Mouse (Mus musculus): ENCODE measurements around the gene Raly.

Gene Raly

DNA sequence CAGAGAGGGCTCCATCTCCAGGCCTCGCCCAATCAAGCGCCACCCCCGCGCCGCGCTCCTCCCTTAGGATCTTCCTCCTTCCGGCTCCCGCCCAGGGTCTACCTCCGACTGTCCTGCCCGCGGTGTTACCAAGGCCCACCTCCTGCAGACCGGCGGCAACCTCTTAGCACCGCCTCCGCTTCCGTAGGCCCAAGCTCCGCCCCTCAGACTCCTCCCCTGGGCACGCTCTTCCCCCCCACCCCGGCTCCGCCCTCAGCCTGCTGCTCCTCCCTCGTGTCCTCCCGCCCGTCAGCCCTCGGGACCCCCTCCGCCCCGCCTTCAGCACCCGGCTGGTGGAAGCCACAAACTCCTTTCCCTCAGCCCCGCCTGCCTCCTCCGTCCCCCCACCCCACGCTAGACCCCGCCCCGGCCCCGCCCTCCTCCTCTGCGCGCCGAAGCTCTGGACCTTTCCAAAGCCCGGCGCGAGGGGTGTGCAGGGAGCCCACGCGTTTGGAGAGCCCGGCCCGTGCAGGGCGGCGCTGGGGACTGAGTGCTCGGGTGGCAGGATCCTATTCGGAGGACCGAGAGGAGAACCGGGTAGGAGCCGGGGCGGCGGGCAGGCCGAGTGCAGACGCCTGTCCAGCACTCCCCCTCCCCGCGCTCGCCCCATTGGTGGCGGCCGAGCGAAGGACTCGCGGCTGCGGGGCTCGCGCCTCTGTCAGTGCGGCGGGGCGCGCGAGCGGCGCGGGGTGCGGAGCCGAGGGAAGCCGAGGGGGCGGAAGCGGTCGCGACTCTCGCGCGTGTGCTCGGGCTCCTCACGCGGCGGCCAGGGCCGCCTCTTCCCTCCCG, at the start of gene Raly, which contains the start of gene a:
Raly (plus strand) TSS at position 441 of the 828 bp plus-strand sequence.
a (plus strand) TSS at position 747 of the 828 bp plus-strand sequence.
- DNase-seq (ENCODE audit: low spot score in 2 of 2): peak; percentile 98

DNA sequence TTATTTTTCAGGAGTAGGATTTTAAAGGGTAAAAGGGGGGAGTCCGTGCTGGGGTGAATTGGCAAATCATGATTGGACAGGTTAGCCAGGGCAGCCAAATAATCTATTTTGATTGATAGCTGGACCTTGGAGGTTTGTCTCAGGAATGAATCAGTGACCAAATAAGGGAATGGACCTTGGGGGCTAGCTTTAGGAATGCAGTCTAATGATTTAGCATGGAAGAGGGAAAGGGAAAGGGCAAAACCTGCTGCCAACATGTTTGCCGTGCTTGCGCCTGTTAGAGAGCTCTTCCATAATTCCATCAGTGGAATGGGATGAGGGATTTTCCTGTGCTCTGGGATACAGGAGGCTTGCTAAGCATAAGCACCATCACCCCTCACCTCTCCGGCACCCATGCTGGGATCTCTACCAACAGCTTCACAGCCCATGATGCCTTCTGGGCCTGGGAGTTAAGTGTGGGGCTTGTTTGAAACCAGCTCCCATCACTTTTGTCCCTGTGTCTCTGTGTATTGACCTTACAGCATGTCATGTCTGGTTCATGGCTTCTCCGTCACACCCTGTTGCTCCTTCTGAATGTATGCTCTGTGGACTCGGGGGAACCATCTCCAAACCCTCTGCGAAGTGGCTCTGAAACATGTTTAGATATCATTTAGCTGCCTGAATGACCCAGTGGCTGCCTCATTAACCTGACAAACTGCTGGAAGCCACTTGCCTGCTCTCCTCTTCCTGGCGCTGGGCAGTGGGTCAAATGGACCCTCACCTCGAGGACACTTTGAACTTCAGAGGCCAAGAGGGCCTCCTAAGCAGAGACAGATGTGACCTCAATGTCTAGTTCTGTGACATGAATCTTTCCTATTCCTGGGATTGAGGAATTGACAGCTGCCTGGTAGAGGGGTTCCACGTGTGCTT, 47.7 kb upstream of the Raly start:
- no peak for DNase-seq (ENCODE audit: low spot score in 2 of 2)

DNA sequence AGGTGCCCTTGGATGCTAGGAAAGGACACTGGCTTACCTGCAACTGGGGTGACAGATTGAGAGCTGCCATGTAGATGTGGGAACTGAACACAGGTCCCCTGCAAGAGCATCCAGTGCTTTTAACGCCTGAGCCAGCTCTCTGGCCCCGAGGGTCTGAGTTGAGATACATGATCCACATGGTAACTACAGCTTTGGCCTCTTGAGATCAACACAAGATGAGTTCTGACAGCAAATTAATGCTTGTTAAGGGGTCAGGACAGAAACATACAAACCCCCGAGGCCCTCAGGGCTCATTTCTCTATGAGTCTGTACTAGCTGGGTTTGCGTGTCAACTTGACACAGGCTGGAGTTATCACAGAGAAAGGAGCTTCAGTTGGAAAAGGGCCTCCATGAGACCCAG, 47.0 kb upstream of the Raly start:
- no peak for DNase-seq (ENCODE audit: low spot score in 2 of 2)

DNA sequence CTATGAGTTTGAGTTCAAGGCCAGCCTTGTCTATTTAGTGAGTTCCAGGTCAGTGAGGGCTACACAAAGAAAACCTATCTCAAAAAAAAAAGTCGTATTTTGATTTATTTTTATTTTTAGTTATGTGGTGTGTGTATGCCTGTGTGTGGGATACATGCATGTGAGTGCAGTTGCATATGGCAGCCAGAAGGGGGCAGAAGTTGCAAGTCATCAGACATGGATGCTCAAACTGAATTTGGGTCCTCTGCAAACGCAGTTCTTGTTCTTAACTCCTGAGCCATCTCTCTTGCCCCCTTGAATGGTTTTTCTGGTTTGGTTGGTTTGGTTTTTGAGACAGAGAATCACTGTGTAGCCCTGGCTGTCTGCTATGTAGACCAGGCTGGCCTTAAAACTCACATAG, 42.5 kb upstream of the Raly start:
- no peak for DNase-seq (ENCODE audit: low spot score in 2 of 2)

DNA sequence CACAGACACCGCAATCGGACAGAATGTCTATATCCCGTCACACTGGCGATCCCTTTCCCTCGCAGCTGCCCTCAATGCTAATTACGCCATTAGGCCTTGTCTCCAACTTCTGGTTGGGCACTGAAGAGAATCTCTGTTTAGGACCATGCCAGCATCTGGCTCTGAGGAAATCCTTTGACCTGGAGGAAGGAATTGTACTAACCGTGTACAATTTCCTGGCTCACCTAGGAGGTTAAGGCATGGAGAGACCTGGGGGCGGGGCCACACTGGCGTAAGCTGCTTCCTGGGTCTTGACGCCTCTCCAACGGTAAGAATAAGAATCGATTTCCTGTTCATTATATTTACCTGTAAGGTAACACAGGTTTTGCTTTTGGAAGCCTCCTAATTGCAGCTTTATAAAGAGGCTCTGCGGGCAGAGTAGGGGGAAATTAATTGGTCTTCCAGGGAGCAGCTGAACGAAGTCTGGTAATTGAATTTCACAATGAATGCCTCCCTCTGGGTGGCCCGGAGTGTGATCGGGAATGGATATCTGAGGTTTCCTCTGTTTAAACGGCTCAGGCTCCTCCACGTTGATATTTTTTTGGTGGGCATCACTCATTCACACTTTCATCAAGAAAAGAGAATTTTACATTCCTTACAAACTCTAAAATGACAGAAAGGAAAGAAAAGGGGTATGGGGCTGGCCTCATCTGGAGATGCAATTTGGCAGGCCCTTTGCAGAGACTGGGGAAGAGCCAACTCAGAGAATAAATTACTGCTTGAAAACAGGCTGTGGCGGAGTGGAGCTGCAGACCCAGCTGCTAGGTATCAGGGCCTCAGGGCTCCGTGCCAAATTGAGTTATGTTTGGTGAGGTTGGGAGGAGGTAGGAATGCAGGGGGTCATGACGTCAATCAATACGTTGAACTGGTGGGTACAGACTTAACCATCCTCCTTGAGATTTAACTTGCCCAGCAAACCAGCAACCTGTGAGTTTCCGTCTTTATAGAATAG, 41.6 kb upstream of the Raly start:
- peak; percentile 66 to 70 for DNase-seq (ENCODE audit: low spot score in 2 of 2)

DNA sequence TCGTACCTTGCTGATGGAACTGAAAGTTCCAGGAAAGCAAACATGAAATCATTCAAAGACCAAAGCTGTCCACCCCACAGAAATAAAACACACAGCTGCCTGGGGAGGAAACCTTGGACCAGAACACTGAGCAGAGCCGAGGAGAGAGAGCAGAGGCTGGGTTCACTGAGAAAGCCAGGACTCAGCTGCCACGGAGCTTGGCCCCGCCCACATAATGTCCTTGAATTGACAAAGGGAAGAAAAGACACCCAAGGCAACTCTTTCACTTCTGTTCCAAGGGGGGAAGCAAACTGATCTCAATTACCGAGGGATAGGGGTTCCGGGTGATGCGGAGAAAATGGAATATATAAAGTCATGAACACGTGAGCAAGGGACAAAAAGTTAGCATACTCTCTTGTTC, 39.0 kb upstream of the Raly start:
- DNase-seq (ENCODE audit: low spot score in 2 of 2): no peak

DNA sequence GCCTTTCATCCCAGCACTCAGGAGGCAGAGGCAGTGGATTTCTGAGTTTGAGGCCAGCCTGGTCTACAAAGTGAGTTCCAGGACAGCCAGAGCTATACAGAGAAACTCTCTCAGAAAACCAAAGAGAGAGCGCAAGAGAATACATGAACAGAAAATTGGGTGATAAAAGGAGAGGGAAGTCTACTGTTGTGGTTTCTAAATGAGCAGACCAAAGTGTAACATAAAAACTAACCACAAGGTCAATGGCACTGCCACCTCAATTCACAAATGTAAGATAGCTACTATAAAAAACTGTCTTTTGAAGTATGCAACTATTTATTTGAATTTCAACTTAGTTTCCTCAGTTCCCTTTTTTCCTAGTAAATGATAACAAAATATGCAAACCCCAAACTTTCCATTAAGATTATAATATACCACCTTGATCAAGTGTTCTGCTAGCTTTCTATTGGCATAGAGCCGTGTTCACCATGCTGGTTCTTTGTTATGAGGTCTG, 36.8 kb upstream of the Raly start:
- no peak for DNase-seq (ENCODE audit: low spot score in 2 of 2)

DNA sequence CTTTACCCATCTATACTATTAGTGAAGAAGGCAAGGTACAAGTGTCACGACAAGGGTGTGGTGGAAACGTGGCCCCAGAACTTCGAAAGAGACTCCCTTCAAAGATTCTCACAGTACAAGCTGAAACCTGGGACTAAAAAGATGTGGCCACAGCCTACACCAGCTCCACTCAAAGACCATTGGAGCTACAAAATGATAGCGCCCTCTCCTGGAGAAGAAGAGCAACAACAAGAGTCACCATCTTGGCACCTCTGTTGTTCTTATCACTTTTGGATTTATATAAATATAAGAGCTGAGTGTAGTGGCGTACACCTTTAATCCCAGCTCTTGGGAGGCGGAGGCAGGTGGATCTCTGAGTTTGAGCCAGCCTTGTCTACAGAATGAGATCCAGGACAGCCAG, 35.1 kb upstream of the Raly start:
- no peak for DNase-seq (ENCODE audit: low spot score in 2 of 2)

DNA sequence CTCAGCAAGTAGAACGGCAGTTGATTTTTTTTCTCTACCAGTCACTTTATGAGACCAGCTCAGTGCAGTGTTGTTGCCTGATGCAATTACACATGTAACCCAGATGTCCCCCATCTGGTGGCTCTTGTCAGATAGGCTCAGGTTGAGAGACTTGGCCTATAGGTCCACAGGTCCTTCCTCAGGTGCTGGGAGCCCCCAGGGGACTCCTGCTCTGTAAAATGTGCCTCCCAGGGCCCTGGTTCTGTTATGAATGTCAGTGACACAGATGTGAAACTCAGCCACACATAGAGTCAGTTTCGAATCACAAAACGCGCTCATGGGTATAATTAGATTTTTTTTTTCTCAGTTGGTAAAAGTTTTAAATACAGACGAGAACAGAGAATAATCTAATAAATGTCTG, 33.2 kb upstream of the Raly start:
- DNase-seq (ENCODE audit: low spot score in 2 of 2): no peak

DNA sequence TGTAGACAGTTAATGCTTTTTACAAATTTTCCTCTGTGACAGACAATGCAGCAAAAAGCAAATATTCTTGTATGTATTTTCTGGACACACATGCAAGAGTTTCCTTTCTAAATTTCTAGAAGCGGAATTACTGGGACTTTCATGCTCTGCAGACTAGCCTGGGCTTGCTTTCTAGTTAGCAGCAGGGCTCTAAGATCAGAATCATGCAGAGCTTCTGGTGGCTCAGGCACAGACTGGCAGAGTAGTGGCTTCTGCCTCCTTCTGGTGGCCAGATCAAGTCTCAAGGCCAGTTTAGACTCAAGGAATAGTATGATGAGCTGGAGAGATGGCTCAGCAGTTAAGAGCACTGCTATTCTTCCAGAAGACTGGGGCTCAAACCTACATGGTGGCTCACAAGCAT, 32.4 kb upstream of the Raly start:
- no peak for DNase-seq (ENCODE audit: low spot score in 2 of 2)

DNA sequence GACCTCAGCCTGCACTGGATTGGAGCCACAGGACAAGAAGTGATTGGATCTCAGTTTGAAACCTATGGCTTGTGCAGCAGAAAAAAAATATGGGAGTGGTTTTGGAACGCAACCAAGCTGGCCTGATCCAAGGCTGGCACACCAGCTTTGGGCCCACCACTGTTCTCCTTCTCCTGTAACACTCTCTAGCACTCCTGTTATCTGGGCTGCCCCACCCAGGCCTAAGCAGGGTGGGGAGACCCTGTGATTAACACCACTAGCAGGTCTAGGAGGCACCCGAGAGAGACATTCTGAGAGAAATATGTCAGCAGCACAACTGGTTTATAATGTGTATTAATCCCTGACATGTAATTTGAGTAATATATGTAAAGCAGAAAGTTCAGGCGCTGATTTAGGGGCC, 27.7 kb upstream of the Raly start:
- DNase-seq (ENCODE audit: low spot score in 2 of 2): no peak

DNA sequence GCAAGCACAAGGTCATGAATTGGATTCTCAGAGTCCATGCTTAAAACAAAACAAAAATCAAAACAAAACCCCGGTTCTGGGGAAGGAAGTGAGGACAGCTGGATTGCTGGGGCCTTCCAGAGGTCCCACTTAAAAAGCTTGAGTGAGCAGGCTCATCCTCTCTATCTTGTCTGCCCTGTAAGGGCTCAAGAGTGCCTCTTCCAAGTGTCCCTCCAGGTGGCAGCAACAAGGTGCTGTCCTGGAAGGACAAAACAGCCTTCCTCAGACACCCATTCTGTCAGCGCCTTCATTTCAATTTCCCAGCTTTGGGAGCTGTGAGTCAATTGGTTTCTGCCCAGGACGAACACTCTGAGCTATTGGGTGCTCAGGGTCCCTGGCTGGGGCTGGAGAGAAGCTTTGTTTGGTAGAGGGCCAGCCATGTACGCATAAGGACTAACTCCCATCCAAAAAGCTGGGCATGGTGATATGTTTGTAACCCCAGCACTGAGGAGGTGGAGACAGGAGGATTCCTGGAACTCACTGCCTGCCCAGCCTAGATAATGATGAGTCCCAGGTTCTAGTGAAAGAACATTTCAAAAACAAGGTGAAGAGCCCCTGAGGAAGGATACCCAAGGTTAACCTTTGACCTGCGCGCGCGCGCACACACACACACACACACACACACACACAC, 25.9 kb upstream of the Raly start:
- DNase-seq (ENCODE audit: low spot score in 2 of 2): no peak

DNA sequence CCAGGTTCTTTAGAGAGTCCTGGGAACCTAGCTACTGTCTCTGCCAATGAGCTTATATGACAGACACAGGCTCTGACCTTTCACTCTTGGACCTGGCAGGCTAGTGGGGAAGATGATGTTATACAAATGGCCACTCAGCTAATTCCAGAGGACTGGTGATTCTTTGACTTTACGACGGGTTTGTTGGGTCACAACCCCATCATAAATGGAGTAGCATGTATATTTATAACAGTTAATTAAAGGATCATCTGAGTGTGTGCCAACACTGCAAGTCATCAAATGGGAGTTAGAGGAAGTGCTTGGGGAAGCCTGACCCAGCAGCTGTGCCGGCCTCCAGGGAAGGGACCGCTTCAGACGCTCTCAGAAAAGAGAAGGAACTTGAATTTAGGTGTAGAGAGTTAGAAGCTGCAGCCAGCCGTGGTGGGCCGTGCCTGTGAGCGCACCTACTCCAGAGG, 25.3 kb upstream of the Raly start:
- DNase-seq (ENCODE audit: low spot score in 2 of 2): no peak

DNA sequence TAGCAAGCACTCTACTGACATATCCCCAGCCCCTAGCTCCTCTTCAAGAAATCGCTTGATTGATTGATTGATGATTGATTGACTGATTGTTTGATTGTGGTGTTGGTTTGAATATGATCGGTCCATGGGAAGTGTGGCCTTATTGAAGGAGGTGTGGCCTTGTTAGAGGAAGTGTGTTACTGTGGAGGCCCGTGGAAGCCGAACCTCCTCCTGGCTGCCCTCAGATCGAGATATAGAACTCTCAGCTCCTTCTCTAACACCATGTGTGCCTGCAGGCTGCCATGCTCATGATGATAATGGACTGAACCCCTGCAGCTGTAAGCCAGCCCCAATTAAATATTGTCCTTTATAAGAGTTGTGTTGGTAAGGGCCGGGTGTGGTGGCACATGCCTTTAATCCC, 23.8 kb upstream of the Raly start:
- DNase-seq (ENCODE audit: low spot score in 2 of 2): no peak

DNA sequence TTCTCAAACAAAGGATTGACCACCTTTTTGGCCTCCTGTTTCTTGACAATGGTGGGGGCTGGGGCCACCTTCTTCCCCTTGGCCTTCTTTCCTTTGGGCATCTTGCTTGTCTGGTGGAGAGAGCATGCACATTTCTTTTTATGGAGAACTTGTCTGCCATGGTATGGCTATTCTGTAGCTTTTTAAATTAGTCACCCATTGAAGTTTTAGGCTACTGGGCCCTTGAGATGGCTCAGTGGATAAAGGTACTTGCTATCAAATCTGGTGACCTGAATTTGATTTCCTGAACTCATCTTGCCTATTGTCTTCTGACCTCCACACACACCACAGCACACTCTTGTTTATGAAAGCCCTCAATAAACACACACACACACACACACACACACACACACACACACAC, 21.0 kb upstream of the Raly start, which contains the start of gene Gm14214:
Gm14214 (minus strand) TSS at position 101 of the 400 bp plus-strand sequence.
- DNase-seq (ENCODE audit: low spot score in 2 of 2): no peak

DNA sequence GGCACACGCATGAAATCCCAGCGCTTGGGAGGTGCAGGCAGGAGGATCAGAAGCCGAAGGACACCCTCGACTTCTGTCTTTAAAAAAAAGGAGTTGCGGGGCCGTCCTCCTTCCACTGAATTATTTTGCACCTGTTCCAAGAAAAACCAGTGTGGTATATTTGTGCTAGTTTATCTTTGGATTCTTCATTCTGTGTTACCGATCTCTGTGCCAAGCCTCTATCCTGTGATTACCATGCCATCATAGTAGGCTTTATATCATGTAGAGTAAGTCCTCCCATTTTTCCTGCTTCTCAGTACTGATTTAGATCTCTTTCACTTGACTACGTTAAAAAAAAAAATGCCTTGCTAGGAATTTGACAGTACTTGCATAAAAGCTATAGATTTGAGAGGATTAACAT, 19.3 kb upstream of the Raly start:
- DNase-seq (ENCODE audit: low spot score in 2 of 2): no peak

DNA sequence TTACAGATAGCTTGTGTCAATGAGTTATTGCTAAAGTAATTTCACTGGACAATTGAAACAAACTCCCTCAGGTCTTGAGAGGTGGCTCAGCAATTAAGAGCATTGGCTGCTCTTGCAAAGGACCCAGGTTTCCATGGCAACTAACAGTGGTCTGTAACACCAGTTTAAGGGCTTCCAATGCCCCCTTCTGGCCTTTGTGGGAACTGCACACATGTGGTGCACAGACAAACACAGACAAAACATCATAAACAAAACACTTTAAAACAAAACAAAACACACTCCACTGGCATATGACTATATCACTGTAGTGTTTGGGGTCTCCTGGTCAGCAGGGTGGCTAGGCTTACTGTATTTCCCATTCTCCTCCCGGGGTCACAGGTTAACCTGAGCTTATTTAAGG, 16.9 kb upstream of the Raly start:
- peak in 1 of 2 experiments; percentile 40 for DNase-seq (ENCODE audit: low spot score in 2 of 2)

DNA sequence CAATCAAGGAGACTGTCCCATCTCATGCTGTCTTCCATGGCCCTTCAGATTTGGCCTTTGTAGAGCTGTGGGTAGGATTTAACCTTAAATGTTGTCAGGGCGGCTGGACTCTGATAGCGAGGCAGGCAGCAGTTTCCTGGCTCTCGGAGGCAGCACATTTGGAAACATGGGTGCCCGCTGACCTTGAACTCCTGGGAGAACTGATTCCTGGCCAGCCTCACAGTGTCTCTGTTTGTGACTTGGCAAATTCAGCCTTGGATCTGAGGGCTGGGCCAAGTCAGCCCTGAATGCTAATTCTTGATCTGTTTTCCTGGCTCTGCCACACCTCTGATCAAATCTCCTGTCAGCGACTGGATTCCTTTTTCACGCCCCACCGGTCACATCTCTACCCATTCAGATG, 14.4 kb upstream of the Raly start:
- no peak for DNase-seq (ENCODE audit: low spot score in 2 of 2)

DNA sequence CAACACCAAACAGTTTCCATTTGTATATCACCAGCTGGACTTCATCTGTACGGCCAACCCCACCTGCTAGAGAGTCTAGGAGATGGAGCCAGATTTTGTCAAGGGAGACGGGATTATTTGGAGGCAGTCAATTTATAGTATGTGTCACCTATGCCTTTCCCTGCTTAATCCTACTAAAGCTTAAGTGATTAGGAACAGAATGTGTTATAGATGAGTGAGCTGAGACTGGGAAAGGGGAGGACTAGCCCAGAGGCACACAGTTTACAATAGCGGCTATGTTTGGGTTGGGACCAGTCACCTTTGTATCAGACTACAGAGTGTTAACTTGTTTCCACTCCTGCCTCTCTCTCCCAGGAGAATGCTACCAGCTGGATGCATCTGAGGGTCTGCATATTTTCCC, 11.2 kb upstream of the Raly start:
- DNase-seq (ENCODE audit: low spot score in 2 of 2): no peak

DNA sequence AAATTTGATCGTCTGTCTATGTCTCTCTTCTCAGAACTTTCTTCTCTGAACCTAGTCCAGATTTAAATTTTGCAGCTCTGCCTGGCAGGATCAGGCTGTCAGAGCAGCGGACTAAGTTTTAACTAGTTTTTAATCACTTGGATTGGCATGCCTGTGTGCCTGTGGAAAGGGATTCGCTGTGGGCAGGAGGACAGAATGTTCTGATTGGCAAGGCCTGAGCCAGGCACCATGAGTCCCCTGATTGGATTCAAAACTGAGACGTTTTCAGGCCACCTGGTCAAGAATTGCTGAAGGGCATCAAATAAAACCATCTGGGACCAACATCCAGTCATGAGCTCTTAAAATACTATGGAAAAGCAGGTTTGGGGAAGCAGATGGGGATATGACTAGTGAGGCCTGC, 8.5 kb upstream of the Raly start:
- DNase-seq (ENCODE audit: low spot score in 2 of 2): no peak

Data from right cerebral cortex, postnatal 10 days (tissue).